Mouse (Mus musculus) heart, adult 18-20 months (tissue): ENCODE data around the gene Dlat. TPM values are rescaled to one million over a fixed set of nuclear protein-coding genes. Genes with fewer than 3 reads are reported as not detected.
A peak's percentile ranks its signal among the peaks of the same experiment; 100 is the strongest.

Source experiments
- DNase-seq, 2 experiments: peaks; one replicate each; pipeline ENCODE4 v3.0.0; 2021 to 2022; ENCODE audit warnings: mixed read lengths in 1 of 2
- long read RNA-seq, 2 experiments: library from polyadenylated mRNA; stranded (forward); transcript quantifications; one replicate each; pipeline ENCODE4 v2.0.0; 2021
- total RNA-seq, 2 experiments: library from RNA; stranded (reverse); gene quantifications; 2 replicates each; pipeline ENCODE4 v1.2.3; 2021

Gene Dlat
- 100 to 1,000 TPM; 390 to 395 TPM for total RNA-seq
- long read RNA-seq, experiment 1, full-length matches to known transcripts, result 766 of 820 reads
- long read RNA-seq, experiment 1, partial matches to known transcripts, result 16 of 820 reads
- long read RNA-seq, experiment 1, other reads (novel, unspliced or antisense), result 38 of 820 reads
- long read RNA-seq, experiment 2, full-length matches to known transcripts, result 338 of 375 reads
- long read RNA-seq, experiment 2, partial matches to known transcripts, result 10 of 375 reads
- long read RNA-seq, experiment 2, other reads (novel, unspliced or antisense), result 27 of 375 reads

DNA sequence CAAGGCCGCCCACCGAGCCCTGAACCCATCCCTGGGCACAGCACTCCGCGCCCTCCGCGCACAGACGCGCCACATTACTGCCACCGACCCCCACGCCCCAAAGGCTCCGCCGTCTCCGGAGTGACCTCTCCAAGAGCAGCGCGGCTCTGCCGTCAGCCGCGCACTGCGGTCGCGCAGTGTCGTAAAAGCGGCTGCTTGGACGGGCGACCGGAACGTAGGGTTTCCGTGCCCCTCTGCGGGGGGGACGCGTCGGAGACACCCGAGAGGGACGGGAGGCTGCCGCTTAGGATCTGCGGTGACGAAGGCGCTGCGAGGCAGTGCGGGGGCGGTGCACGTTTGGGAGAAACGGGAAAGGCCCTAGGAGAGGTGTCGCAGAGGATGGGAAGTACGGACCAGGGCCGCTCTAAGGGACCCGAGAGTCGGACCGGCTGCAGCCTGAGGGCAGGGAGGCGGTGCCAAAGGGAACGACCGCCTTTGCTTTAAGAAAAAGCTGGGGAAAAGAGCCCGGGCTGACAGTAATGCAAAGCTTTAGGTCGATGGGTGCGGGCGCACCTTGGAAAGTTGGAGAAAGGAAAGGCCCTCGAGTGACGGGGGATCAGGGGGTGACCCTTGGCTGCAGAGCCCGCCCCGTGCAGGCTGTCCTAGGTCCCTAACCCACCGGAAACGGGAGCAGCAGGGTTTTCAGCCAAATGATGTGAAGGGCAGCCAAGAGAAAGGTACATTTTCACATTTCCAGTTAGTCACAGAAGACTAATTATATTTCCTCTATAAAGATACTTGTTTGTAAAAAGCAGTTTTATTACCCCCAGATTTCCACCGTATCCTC is at the start of gene Dlat:
Dlat (minus strand) TSS at position 389 of the 826 bp plus-strand sequence.
- peak; percentile 92 to 94 for DNase-seq

DNA sequence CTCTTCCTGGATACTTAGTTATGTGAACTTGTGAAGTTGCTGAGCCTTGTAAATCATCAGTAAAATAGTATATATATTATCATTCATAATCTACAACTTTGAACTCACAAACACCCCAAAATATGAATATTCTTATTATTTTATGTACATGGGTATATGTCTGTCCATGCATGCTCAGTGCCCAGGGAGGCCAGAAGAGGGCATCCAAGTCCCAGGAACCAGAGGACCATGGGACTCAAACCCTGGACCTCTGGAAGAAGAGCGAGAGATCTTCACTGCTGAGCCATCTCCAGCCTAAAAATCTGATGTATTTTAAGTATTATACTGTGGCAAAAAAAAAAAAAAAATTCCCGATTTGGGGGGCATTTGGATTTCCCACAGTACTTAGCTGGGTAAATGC is 49.5 kb upstream of the Dlat start:
- peak in 1 of 2 experiments; percentile 64 for DNase-seq

DNA sequence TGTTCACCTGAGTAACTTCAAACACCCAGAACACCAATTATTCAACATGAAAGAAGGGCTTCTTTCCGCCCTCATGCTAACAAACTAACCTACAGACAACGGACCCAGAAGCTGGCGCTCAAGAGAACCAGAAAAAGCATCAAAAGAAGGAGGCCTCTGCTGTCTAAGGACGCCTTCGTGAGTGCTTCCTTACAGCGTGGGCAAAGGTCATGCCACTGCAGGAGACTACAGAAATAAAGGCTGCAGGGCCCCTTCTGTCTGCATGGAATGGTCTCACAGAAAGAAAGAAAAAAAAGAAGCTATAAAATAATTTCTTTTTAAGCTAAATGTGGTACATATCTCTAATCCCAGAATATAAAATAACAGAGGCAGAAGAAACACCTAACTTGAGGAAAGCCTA is 45.3 kb upstream of the Dlat start:
- DNase-seq, result no peak

DNA sequence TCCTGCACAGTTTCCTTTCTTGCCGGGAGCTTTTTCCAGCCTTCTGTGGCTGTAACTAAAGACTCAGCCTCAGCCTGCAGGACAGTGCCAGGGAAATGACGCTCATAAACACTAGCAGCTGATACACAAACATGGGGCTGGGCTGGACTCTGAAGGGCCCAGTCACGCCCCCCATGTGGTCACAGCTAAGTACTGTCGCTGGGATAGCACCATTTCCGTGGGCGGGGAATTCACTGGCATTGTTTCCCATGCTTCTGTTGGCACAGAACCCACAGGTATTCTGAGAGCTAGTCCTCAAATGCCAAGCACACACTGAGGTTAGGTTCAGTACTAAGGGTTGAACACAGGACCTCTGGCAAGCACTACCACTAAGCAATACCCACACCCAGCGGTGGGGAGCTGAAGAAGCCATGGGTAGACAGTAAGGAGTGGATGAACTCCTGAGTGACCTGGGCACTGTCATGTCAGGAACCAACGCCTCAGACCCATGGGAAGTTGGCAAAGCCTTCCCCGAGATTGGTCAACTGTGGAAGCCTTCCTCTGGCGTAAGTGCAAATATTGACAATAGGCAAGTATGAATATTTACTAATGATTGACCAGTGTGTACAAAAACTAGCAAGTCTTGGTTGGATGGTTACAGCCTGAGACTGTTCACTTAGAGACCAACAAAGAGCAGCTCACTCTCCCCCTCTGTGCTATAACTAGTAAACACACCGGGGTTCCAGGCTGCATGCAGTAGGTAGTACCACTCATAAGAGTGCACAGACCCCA is 41.5 kb upstream of the Dlat start:
- peak; percentile 40 to 47 for DNase-seq

DNA sequence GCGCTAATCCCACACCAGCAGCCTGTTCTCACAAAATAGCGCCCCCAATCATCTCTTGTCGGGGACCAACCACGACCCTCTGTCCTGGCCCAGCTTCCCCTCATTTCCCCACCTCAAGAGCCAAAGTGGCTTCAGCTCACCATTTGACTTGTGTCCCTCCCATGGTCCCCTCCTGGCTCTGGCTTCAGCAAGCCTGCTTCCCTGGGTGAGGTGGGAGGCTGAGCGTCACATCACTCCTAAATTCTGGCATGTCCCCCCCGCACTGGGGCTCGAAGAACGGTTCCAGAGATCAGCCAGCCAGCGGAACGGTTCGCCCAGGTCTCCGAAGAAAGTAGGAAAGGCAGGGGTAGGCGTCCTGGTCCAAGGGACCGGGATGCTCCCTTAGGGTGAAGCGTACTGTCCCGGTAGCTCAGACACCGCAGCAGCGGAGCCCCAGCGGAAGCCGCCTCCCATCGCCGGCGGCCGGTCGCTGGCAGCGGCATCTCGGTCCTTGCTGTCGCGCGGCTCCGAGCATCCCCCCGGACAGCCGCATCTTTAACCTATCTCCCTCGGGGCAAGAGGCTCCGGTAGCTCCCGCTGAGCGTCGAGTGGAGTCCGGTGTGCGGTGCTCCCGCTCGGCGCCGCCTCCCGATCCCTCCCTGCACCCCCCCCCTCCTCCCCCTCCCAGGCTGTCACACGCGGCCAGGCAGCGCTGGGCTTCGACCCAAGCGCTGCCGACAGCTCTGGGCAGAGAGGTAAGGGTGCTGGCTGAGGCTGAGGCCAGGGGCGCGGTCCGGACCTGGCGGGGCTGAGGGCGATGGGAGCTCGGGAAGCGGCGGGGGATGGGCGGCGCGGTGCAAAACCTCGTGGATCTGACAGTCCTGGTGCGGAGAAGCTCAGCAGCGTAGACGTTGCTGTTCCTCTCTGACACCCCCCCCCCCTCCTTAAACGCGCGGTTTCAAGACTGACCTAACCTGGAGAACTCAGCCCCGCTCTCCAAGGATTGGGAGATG is 39.1 kb upstream of the Dlat start:
- peak; percentile 29 to 58 for DNase-seq

DNA sequence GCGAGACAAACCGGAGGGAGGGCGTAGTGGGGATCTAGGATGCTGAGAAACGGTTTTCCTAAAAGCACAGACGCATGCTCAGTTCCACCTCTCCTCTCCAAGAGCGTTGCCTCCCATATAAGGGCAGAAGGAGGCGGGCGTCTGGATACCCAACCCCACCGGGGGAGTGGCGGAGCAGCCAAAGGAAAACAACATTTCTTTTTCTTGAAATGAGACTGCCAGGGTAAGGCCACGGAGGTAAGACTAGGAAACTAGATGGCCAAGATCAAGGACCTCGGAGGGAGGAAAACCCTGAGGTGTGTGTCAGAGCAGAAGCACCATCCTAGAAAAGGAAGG is 38.1 kb upstream of the Dlat start:
- DNase-seq, result peak; percentile 83 to 86

DNA sequence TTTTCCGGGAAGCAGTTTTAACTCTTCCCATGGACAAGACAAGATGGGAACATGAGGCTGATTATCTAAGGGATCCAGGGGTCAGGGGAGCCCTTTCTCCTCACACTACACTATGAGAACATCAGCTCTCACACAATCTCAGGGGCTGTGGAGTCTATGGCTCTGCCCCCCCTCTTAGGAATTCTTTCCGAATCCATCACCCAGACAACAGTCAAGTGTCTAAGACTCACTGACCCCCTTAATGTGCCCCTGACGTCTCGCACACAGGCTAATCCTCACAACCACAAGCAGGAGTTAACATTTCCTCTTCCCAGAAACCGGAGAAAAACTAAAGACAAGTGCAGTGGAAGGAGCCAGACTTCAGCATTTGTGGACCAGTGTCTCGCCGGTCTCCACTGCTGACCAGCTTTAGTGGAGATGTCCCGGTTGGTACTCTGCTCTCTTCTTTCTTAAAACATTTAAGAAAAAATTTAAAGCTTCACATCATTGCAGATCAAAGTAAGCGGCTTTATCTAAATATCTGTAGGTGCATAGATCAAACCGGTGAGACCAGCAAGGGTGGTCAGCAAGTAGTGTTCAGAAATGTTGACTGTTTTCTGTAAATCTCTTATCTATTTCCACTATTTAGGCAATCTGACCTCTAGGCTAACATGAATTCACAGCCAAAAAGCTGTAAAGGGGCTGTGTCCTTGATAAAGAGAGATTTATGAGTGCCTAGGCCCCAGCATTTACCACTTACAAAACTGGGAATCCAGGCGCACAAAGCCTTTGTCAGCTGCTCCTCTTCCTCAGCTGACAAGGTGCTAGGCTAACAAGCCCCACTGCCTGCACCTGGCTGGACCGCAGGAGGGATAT is 37.5 kb upstream of the Dlat start:
- DNase-seq, result no peak

DNA sequence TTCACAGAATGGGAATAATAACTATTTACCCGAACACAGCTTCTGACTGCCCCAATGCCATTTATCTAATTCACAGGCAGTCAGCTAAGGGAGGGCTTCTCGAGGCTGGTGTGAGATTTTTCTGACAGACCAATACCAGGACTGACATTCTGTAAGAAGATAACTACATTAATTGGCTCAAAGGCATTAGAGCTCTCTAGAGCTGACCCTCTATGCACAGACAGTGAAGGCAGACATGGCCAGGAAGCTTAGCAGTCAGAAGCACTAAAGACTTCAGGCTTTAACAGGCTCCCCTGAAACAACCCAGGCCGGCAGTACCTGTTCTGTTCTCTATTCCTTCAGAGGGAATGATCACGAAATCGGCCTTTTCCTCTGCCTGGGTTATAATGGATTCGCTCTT is 35.6 kb upstream of the Dlat start:
- DNase-seq, result no peak

DNA sequence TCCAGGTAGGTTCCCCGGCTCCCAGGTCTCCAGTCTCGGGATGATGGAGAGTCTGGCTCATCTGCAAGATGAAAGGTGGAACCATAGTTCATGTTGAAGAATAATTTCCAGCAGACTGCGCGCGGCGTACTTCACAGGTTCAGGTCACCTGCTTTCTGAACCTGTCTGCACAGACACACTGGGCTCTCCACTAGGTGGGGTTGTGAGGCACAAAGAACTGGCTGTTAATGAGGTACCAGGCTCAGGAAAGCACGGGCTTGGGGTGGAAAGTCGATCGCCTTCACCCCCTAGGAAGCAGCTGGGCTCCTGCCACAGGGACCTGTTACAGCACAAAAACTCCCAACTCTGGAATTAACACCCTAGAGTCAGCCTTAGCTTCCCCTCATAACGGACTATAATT is 34.1 kb upstream of the Dlat start:
- DNase-seq, result peak; percentile 7 to 28

DNA sequence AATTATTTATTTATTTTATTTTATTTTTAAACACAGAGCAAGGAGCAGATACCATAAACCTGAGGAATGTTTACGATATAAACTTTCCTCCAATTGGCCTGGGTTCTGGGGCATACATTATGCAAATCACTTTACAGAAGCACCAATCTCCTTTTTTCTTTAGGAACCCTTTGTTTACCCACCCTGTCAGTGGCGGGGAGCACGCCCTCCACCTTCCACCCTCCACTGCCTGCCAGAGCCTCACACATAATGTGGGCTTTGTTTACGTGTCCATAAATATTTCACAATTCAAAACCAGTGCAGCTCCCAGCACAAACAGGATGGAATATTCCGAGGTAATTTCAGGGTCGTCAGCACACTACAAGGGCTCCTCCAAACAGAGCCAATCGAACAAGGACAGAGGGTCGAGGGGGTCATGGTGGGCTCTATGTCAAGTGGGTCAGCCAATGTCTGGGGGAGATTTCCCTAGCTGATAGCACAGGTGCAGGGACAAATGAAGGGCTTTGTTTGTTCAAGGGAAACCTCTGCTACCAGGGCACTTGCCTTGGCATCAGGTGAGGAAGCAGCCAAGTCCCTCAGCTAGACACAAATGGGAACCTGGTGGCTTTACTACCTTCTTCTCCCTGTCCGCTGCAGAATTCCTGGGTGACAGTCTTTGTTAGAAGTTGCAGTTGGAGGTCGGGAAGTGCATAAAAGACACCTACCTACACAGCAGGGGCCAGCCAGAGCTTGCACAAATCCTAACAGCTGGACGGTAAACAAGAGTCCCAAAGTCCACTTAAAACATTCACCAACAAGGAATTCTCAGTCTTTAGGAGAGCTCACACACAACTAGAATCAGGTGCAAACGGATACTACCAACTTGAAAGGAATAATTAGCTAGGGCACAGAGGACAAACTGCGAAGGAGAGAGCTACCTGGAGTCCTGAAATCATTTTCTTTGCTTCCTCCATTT is 33.3 kb upstream of the Dlat start:
- DNase-seq, result no peak

DNA sequence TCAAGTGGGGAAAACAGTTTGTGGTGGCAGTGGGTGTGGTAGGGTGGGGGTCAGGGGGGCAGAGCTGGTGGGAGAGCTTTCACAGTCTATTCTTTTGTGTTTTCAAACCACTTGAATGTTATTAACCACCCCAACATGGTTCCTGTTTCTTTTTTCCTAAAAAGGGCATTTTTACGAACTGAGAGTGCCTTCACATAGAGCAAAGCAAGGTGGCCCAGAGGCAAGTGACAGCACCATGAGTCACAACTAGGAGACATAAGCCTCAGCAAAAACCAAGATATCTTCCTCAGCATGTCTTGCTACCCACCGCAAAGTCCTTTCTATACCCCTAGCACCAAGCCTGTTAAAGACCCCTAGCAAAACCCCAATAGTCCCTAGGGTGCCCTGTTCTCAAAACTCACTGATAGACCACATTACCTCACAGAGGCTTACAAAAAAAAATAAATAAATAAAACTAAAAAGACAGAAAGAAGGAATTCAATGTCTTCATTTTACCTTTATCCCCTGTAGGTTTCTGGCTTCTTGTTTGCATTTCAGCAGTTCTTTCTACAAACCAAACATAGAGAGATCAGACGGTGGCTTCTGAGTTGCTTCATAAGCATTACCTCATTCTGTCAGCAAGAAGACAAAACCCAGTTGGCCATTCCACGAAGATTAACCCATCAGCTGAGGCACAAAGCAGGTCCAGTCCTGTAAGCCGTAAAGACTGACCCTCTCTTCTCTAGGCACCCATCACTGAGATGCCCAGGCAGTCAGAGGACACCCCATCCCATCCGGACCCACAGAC is 27.5 kb upstream of the Dlat start:
- no peak for DNase-seq

DNA sequence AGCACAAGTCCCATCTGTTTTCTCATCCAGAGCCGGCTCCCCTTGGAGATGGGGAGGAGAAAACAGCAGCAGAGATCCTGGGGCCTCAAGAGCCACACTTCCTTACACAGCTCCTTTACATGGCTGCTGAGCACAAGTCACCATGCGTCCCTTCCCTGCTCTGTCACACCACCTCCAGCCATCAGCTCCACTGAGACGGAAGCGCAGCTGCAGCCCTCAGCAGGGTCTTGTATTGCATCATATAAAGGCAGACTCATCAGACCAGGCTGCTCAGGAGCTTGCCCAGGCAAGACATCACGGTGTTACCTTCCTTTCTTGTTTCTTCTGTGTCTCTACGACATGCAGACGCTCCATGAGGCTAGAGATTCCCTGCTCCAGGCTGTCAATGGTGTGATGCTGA is 22.1 kb upstream of the Dlat start:
- DNase-seq, result no peak

DNA sequence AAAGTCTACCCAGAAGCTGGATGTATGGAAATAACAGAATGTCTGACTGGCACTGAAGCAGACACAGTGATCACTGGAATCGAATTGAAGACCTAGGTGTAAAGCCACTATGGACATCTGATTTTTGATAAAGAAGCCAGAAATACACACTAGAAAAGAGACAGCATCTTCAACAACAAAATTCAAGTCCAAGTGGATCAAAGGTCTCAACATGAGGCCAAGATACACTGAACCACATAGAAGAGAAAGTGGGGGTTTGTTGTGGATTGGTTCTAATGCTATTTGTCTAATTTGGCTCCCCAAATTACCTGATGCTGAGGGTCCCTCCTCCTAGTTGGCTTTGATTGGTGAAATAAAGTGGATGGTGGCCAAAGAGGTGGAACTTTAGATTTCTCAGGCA is 19.8 kb upstream of the Dlat start:
- DNase-seq, result no peak

DNA sequence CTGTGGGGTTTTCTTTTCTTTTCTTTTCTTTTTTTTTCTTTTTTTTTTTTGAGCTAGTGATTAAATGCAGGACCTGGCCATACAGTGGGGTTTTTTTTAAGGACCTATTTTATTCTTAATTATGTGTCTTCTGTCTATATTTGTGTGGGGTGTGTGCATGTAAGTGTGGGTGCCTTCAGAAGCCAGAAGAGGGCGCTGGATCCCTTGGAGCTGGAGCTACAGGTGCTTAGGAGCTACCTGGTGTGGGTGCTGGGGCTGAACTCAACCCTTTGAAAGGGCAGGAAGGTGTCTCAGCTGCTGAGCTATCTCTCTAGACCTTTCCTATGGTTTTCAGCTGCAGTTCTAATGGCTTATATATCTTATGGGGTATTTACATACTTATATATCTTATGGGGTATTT is 15.2 kb upstream of the Dlat start:
- DNase-seq, result no peak

DNA sequence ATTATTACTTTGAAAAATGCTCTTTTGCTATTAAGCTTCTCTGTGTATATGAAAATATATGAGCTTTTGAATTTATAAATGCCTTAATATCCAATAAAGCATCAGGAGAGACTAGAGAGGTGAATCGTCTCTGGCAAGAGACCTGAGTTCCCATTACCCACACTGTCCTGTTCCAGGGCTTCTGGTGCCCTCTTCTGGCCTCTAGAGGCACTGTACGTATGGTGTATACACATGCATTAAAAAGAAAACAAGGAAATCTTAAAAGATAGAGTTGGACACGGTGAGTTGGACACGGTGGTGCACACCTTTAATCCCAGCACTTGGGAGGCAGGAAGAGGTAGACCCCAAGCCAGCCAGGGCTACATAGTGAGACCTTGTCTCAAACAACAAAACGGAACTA is 11.1 kb upstream of the Dlat start:
- peak; percentile 53 to 73 for DNase-seq

DNA sequence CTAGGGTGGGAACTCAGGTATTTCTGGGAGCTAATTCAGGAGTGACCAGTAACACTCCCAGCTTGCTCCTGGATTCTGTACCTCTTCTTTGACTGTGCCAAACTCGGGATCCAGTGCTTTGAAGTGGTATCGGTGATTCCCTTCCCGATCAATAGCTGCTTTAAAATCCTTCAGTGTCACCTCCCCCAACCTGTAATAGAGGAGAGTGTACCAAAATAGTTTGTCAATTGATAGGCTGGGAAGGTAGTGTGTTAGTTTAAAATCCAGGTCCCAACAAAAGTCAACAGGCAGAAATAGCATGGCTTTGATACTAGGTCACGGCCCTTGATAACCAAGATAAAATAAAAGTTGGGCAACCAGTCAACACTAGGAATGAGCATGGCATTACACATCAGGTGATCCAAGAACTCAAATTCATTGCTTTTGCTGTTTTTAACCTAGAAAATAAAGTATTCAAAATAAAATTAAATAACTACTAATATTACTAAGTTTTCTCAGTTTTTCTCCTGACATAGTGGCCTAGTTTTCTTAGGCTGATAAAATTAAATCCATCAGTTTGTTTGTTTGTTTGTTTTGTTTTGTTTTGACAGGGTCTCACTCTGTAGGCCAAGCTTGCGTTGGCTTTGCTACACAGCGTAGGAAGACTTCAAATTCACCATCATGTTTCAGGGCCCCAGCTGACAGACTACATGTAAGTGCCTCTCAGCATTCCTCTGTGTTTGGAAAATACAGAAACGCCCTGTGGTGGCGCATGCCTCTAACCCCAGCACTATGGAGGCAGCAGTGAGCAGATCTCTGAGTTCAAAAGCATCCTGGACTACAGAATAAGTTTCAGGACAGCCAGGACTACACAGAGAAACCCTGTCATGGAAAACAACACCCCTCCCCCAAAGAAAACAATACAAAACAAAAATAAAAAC is 8.3 kb upstream of the Dlat start:
- no peak for DNase-seq

DNA sequence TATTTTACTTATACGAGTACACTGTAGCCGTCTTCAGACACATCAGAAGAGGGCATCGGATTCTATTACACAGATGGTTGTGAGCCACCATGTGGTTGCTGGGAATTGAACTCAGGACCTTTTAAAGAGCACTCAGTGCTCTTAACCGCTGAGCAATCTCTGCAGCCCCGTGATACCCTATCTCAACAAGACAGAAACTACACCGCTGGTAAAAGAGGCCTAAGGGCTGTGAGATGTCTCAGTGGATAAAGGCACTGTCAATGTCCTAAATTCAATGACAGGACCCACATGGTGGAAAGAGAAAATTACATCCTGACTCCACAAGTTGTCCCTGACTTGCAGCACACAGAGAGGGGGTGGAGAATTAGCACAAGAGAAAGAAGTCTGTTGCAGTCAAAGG is 6.9 kb upstream of the Dlat start:
- no peak for DNase-seq

DNA sequence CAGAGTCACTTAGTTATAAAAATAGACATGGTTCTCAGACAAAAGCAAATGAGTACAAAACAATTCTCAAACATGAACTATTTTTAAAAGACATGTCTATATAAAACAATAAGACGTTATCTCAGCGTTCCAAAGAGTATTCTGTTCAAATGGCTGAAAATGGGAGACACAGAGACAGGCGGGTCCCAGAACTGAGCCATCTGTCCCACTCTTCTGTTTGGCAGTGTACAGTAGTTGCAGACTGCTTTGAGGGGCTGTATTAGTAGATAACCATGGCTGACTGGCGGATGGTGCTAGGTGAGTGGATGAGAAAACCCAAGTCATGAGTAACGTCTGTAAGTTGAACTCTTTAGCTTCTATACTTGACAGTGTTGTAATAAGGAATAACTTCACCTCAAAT is 5.2 kb upstream of the Dlat start:
- no peak for DNase-seq
